Mouse (Mus musculus): Measurements from ENCODE around the gene Snai1.

The Snai1 gene

GRCm38 (mm10) chr2:167537476-167538297, at the start of gene Snai1:
Gene Snai1, plus strand, starts transcription at chr2:167538195.
- DNase-seq (ENCODE audit: low read depth, low spot score), result peak; percentile 98

DNA sequence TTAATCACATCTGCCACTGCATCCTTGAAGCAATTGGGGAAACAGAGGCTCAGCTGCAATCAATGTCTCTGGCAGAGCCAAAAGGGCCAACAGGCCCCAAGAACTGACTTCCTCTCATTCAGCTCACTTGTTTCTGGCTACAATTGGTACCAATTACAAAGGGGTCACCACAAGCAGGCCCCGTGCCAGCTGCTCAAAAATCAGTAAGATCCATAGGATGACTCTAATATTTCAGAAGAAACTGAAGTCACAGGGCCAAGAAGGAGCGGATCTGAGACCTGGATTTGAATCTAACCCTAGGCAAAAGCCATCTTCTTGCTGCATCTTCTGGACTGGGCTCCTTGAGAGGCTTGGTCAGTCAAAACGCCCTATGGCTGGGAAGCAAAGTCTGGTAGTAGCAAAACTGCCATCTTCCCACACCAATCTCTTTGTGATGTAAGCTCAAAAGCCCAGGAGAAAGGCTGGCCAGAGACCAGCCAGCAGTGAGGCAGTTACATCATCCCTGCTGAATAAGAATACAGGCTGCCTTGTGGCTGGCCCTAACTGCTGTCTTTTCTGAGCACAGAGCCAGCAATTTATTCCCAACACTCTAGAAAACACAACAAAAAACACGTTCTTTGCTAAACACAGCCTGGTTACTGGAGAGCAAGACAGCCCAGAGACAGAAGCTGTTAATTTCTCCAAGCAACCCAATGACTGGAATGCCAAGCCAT, 47.0 kb upstream of the Snai1 start:
- no peak for DNase-seq (ENCODE audit: low read depth, low spot score)

GRCm38 (mm10) chr2:167491757-167492708, 46.0 kb upstream of the Snai1 start, which contains the start of gene Rnf114:
Gene Rnf114, plus strand, starts transcription at chr2:167492645.
- DNase-seq (ENCODE audit: low read depth, low spot score), result no peak

DNA sequence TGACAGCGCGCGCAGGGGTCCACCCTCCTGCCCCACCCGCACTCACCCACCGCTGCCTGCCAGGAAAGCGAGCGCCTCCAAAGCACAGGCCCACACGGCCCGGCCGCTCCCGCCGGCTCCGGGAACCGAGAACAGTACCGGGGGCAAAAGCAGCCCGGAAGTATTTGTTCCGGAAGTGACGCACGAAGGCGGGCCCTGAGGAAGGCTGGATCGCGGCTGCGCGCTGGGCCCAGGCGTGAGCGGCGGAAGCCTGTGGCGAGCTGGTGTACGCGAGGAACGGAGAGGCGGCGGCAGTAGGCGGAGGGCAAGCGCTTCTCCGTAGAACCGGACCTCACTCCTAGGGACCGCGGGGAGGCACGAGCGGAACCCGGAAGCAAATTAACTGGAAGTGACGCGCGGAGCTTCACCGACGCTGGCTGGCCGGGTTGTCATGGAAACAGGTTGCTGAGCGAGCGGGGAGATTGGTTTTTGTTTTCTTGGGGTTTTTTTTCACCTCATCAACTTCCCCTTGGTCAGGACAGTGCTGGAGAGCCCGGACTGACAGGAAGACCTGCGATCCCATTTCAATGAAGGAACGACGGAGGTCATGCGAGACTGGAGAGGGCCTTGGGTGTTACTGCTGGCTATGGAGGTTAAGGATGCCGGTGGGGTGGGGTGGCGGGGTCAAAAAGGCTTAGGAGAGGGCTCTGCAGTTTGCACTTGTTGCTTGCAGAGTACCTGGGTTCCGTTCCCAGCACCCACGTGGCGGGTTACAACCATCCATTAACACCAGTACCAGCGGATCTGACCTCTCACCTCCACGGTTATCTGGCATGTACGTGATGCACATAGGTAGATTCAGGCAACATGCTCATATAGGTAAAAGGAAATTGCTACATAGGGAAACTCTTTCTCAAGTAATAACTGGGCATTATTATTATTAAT, 45.0 kb upstream of the Snai1 start, which contains the start of gene Spata2:
Gene Spata2, minus strand, starts transcription at position 175 of the 924 bp plus-strand sequence.
- peak; percentile 95 for DNase-seq (ENCODE audit: low read depth, low spot score)

GRCm38 (mm10) chr2:167496437-167496836, 41.6 kb upstream of the Snai1 start:
- DNase-seq (ENCODE audit: low read depth, low spot score), result no peak

DNA sequence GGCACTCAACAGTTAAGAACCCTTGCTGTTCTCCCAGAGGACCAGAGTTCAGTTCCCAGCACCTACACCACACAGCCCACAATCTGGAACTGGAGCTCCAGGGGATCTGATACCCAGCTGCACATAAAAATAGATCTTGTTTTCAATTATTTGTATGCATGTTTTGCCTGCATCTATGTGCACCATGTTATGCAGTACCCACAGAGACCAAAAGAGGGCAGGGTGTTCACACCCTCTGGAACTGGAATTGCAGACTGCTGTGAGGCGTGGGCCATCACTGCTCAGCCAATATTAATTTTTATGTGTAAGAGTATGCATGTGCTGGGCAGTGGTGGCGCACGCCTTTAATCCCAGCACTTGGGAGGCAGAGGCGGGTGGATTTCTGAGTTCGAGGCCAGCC, 40.7 kb upstream of the Snai1 start:
- DNase-seq (ENCODE audit: low read depth, low spot score), result peak; percentile 74

GRCm38 (mm10) chr2:167502554-167503252, 35.3 kb upstream of the Snai1 start:
- DNase-seq (ENCODE audit: low read depth, low spot score), result peak; percentile 96

GRCm38 (mm10) chr2:167503253-167503895, 34.6 kb upstream of the Snai1 start:
- DNase-seq (ENCODE audit: low read depth, low spot score), result no peak

DNA sequence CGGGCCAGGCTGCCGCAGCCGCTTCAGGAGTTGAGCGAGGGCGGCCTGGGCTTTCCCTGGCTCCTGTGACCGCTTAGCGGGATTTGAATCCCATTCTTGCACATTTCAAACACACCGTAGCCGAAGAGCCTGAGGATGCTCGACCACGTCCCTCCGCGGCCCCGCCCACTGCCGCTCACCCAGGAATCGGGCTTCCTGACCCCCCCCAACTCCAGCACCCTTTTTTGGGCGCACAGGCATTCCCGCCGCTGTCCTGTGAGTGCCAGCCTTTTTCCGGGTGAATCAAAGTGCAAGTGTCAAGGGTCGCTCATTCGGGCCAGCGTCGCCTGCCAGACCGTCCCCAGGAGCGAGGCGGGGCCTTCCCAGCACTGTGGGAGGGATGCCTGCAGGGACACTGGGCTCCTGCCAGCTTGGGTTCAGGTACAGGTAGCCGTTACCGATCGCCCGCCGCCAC, 34.1 kb upstream of the Snai1 start:
- DNase-seq (ENCODE audit: low read depth, low spot score), result peak; percentile 59

DNA sequence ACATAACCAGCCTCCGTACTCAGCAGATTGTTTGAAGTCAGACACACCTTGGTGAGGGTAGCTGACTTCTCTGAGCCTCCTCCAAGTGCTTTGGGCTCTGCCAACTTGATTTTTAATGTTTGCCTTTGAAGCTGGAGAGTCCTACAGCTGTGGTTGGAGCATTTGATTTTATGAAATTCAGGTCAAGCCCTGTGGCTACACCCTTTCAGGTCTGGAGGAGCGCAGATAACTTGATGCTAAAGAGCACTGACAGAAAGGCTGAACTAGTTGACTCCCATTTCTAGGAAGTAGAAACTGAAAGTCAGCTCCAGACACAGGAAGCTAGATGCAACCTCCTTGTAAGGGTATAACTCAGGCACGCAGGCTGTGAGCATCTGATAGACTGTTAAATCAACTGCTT, 32.9 kb upstream of the Snai1 start:
- peak; percentile 68 for DNase-seq (ENCODE audit: low read depth, low spot score)

DNA sequence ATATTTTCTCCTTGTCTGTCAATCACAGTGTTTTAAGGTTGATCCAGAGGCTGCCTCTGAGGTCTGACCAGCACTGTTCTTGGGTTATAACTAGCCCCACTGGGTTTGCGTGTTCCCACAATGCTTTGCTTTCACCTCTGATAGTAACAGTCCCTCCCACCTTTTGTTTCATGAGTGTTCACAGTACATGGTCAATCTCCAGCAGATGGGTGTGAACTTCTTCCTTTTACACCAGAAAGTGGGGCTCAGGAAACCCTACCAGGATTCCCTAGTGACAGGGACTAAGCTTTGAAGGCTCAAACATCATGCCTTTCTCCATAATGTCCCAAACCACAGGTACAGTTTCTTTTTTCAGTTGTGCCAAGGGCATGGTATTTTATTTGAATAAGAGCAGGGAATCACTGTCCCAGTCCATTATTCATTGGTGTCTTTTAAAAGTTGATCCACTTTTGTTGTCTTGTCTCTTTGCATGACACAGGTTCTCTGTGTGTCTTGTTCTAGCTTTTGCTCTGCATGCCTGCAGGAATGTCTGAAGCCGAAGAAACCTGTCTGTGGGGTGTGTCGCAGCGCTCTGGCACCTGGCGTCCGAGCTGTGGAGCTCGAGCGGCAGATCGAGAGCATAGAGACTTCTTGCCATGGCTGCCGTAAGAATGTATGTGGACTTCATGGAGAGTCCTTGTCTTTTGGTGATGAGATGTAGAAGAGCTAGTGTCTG, 31.3 kb upstream of the Snai1 start:
- DNase-seq (ENCODE audit: low read depth, low spot score), result no peak

GRCm38 (mm10) chr2:167507719-167508385, 30.1 kb upstream of the Snai1 start:
- no peak for DNase-seq (ENCODE audit: low read depth, low spot score)

- no peak for DNase-seq (ENCODE audit: low read depth, low spot score)
Measured at GRCm38 (mm10) chr2:167508569-167508968, 29.4 kb upstream of the Snai1 start.

GRCm38 (mm10) chr2:167510485-167510884, 27.5 kb upstream of the Snai1 start:
- peak; percentile 35 for DNase-seq (ENCODE audit: low read depth, low spot score)

DNA sequence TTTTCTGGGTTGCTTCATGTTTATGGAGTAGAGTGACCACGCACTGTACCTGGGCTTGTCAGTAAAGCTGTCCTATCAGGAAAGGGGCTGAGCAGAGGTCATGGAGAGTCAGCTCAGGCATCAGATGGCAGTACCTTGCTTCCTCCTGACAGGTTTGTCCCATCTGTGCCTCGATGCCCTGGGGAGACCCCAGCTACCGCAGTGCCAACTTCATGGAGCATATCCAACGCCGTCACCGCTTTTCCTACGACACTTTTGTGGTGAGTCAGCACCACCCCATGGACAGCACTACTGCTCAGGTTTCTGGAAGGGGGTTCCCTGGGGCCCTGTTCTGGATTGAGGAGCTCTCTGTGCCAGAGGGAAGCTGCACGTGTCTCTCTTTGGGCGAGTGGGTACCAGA, 25.6 kb upstream of the Snai1 start:
- no peak for DNase-seq (ENCODE audit: low read depth, low spot score)

GRCm38 (mm10) chr2:167512970-167513369, 25.0 kb upstream of the Snai1 start:
- peak; percentile 45 for DNase-seq (ENCODE audit: low read depth, low spot score)

- DNase-seq (ENCODE audit: low read depth, low spot score), result no peak
Measured at GRCm38 (mm10) chr2:167514641-167515040, 23.4 kb upstream of the Snai1 start.

- DNase-seq (ENCODE audit: low read depth, low spot score), result no peak
Measured at GRCm38 (mm10) chr2:167515688-167516087, 22.3 kb upstream of the Snai1 start.
